Mouse (Mus musculus) lung, postnatal 14 days (tissue): ENCODE data around the gene Cd52.
"Not testable (repeated sequence)": the region's sequence is repeated elsewhere in the genome, so short reads cannot be mapped to it uniquely, and the experiment has no call there.

Experiments used
- DNase-seq: peaks from one replicate; pipeline ENCODE4 v3.0.0; 2021

Gene Cd52

GRCm38 (mm10) chr4:134094923-134095547 is at the start of gene Cd52:
Gene Cd52, minus strand, starts transcription at chr4:134095082.
- DNase-seq, result peak; percentile 41

GRCm38 (mm10) chr4:134144297-134144696 is 49.4 kb upstream of the Cd52 start:
- not testable (repeated sequence) for DNase-seq

GRCm38 (mm10) chr4:134138857-134139256 is 44.0 kb upstream of the Cd52 start:
- DNase-seq, result no peak

GRCm38 (mm10) chr4:134136280-134136926 is 41.5 kb upstream of the Cd52 start:
- DNase-seq, result no peak

GRCm38 (mm10) chr4:134132519-134133095 is 37.7 kb upstream of the Cd52 start:
- DNase-seq, result no peak

GRCm38 (mm10) chr4:134132117-134132516 is 37.2 kb upstream of the Cd52 start:
- DNase-seq, result no peak

- DNase-seq, result no peak
Observed at GRCm38 (mm10) chr4:134129482-134129881, 34.6 kb upstream of the Cd52 start.

GRCm38 (mm10) chr4:134128983-134129362 is 34.1 kb upstream of the Cd52 start:
- no peak for DNase-seq

GRCm38 (mm10) chr4:134128221-134128982 is 33.5 kb upstream of the Cd52 start, which contains the start of gene Sh3bgrl3:
Gene Sh3bgrl3, minus strand, starts transcription at chr4:134128789.
- DNase-seq, result peak; percentile 88

GRCm38 (mm10) chr4:134127793-134128192 is 32.9 kb upstream of the Cd52 start:
- DNase-seq, result no peak

GRCm38 (mm10) chr4:134127121-134127455 is 32.2 kb upstream of the Cd52 start:
- no peak for DNase-seq

- no peak for DNase-seq
Observed at GRCm38 (mm10) chr4:134126300-134127120, 31.6 kb upstream of the Cd52 start.

- DNase-seq, result no peak
Observed at GRCm38 (mm10) chr4:134125383-134126060, 30.6 kb upstream of the Cd52 start.

- DNase-seq, result peak; percentile 37
Observed at GRCm38 (mm10) chr4:134123680-134124551, 29.0 kb upstream of the Cd52 start.

- DNase-seq, result no peak
Observed at GRCm38 (mm10) chr4:134123147-134123546, 28.3 kb upstream of the Cd52 start.

- no peak for DNase-seq
Observed at GRCm38 (mm10) chr4:134122281-134122680, 27.4 kb upstream of the Cd52 start.

GRCm38 (mm10) chr4:134121571-134121970 is 26.7 kb upstream of the Cd52 start:
- no peak for DNase-seq

GRCm38 (mm10) chr4:134120916-134121315 is 26.0 kb upstream of the Cd52 start:
- no peak for DNase-seq

- DNase-seq, result no peak
Observed at GRCm38 (mm10) chr4:134120192-134120805, 25.4 kb upstream of the Cd52 start.

- no peak for DNase-seq
Observed at GRCm38 (mm10) chr4:134119644-134120043, 24.8 kb upstream of the Cd52 start.

- DNase-seq, result no peak
Observed at GRCm38 (mm10) chr4:134119042-134119441, 24.2 kb upstream of the Cd52 start.
